In the genomic region with DNA sequence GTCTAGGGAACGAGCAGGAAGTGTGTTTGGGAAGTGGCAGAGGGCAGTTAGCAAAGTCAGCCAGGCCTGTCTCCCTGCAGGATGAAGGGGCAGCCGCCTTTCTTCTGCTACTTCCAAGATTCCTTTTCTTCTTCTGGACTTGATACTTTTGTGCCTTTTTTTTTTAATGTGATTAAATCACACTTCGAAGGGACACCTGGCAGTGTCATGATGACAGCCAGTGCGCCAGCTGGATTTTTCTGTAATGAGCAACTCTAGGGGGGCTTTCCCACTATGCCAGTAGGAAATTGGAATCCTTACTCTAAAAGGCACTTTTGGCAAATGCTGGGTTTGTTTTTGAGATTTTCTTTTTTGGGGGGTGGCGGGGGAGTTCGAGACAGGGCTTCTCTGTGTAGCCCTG, we compare ENCODE assay signal across 24 mouse cellular contexts. TPM values are rescaled to one million over a fixed set of nuclear protein-coding genes. Genes with fewer than 3 reads are reported as not detected.
DNase-seq lines count a peak whose midpoint lies in the region; ATAC-seq and TF ChIP-seq lines count a peak whose summit lies in the region.
"Had no signal": no experiment of that assay in that cellular context is flagged by ENCODE, and none has a peak within 500 bp of the region (broad histone marks: within the 10 kb centered on the region; RNA-seq: fewer than 3 reads in every experiment).

No protein-coding gene starts in this region.

- no peak overlapping the region for H3K4me3 ChIP-seq in forebrain, embryonic 14.5 days (ENCODE audit: low read depth, low read length)
- H3K4me3 ChIP-seq in forebrain, embryonic 11.5 days (ENCODE audit: low read depth, low read length): no peak overlapping the region
- H3K4me3 ChIP-seq in hindbrain, postnatal 0 days (ENCODE audit: low read length): no peak overlapping the region
- no peak overlapping the region for H3K4me3 ChIP-seq in hindbrain, embryonic 10.5 days
- no peak overlapping the region for H3K4me3 ChIP-seq in midbrain, embryonic 15.5 days
- H3K4me3 ChIP-seq in midbrain, postnatal 0 days (ENCODE audit: low read depth, low read length): no peak overlapping the region
- H3K4me3 ChIP-seq in forebrain, postnatal 0 days (ENCODE audit: low read depth, low read length): no peak overlapping the region
- H3K4me3 ChIP-seq: embryonic facial prominence, embryonic 10.5 days; heart, adult 2 months; heart, embryonic 15.5 days had no signal

- H3K27ac ChIP-seq in forebrain, embryonic 14.5 days (ENCODE audit: low read depth, low read length): peak overlapping the region; percentile 48
- H3K27ac ChIP-seq in forebrain, embryonic 11.5 days (ENCODE audit: low read depth, low read length): no peak overlapping the region
- H3K27ac ChIP-seq in hindbrain, postnatal 0 days: 0 out of 2 replicates have a peak overlapping the region, but pooled peaks have one; percentile 68
- no peak overlapping the region for H3K27ac ChIP-seq in hindbrain, embryonic 10.5 days
- H3K27ac ChIP-seq in midbrain, embryonic 15.5 days: peak overlapping the region; percentile 76; the same call in 1 of the 2 replicates
- no peak overlapping the region for H3K27ac ChIP-seq in midbrain, postnatal 0 days (ENCODE audit: low read depth, low read length)
- H3K27ac ChIP-seq in forebrain, postnatal 0 days (ENCODE audit: low read depth, low read length): no peak overlapping the region
- H3K27ac ChIP-seq: embryonic facial prominence, embryonic 10.5 days; heart, adult 2 months; heart, embryonic 15.5 days had no signal

- peak; percentile 51 for DNase-seq in forebrain, embryonic 14.5 days (ENCODE audit: low spot score)
- no peak for DNase-seq in forebrain, embryonic 11.5 days (ENCODE audit: low spot score)
- no peak for DNase-seq in hindbrain, postnatal 0 days (ENCODE audit: low spot score)
- no peak for DNase-seq in hindbrain, embryonic 10.5 days (ENCODE audit: low spot score)
- DNase-seq in midbrain, postnatal 0 days (ENCODE audit: low spot score): no peak
- peak; percentile 50 for DNase-seq in forebrain, postnatal 0 days
- DNase-seq in retina, postnatal 1 day: no peak
- DNase-seq: adrenal gland, postnatal 14 days; cerebellum, adult 2 months; cerebellum, postnatal 10 days; gastrocnemius, postnatal 14 days; heart, adult 2 months; heart, postnatal 14 days; kidney, adult 11 months had no signal

- ATAC-seq in forebrain, embryonic 14.5 days: no peak; the same call in 1 of the 2 replicates
- no peak for ATAC-seq in forebrain, embryonic 11.5 days (replicated peaks; ENCODE audit: low FRiP score)
- ATAC-seq in hindbrain, postnatal 0 days: no peak
- no peak for ATAC-seq in midbrain, embryonic 15.5 days (replicated peaks)
- ATAC-seq in midbrain, postnatal 0 days (ENCODE audit: low FRiP score): no peak
- no peak for ATAC-seq in forebrain, postnatal 0 days
- ATAC-seq: activated CD4-positive, CD25-positive, alpha-beta regulatory T cell, adult 4 months; Patski had no signal

- H3K36me3 ChIP-seq in forebrain, embryonic 14.5 days (ENCODE audit: control insufficient read depth, insufficient read depth, low read length): peaks cover 89% of the 10 kb centered on the region
- peaks cover 26% of the 10 kb centered on the region for H3K36me3 ChIP-seq in forebrain, embryonic 11.5 days (ENCODE audit: control insufficient read depth, insufficient read depth, low read length)
- peaks cover 35% of the 10 kb centered on the region for H3K36me3 ChIP-seq in hindbrain, postnatal 0 days (ENCODE audit: insufficient read depth, low read length)
- peaks cover 100% of the 10 kb centered on the region for H3K36me3 ChIP-seq in hindbrain, embryonic 10.5 days
- peaks cover 22% of the 10 kb centered on the region for H3K36me3 ChIP-seq in midbrain, embryonic 15.5 days (replicated peaks)
- peaks cover 26% of the 10 kb centered on the region; the same call in 1 of the 2 replicates for H3K36me3 ChIP-seq in midbrain, postnatal 0 days (ENCODE audit: insufficient read depth, low read length)
- H3K36me3 ChIP-seq in forebrain, postnatal 0 days (ENCODE audit: insufficient read depth): peaks cover 64% of the 10 kb centered on the region

- no peak overlapping the region for H3K4me2 ChIP-seq in forebrain, embryonic 14.5 days (ENCODE audit: low read length)
- H3K4me2 ChIP-seq in forebrain, embryonic 11.5 days (ENCODE audit: low read depth, low read length, severe bottlenecking): no peak overlapping the region
- no peak overlapping the region for H3K4me2 ChIP-seq in hindbrain, postnatal 0 days (ENCODE audit: low read depth, low read length)
- H3K4me2 ChIP-seq in midbrain, embryonic 15.5 days: no peak overlapping the region
- no peak overlapping the region for H3K4me2 ChIP-seq in midbrain, postnatal 0 days (ENCODE audit: low read depth, low read length, poor library complexity, severe bottlenecking)
- H3K4me2 ChIP-seq in forebrain, postnatal 0 days (ENCODE audit: low read depth): no peak overlapping the region
- H3K4me2 ChIP-seq: heart, embryonic 11.5 days; heart, embryonic 15.5 days had no signal

- no peaks in the 10 kb centered on the region for H3K27me3 ChIP-seq in forebrain, embryonic 14.5 days (replicated peaks; ENCODE audit: control insufficient read depth, insufficient read depth, low read length)
- no peaks in the 10 kb centered on the region for H3K27me3 ChIP-seq in forebrain, embryonic 11.5 days (ENCODE audit: control insufficient read depth, insufficient read depth, low read length)
- no peaks in the 10 kb centered on the region for H3K27me3 ChIP-seq in hindbrain, postnatal 0 days (ENCODE audit: insufficient read depth, low read length)
- no peaks in the 10 kb centered on the region for H3K27me3 ChIP-seq in hindbrain, embryonic 10.5 days (ENCODE audit: insufficient read depth, poor library complexity, severe bottlenecking)
- H3K27me3 ChIP-seq in midbrain, embryonic 15.5 days (replicated peaks): no peaks in the 10 kb centered on the region
- H3K27me3 ChIP-seq in midbrain, postnatal 0 days (ENCODE audit: insufficient read depth, low read length): no peaks in the 10 kb centered on the region
- no peaks in the 10 kb centered on the region for H3K27me3 ChIP-seq in forebrain, postnatal 0 days (ENCODE audit: insufficient read depth, low read length)
- H3K27me3 ChIP-seq: CH12.LX; heart, embryonic 15.5 days; Patski had no signal

- peaks cover 9% of the 10 kb centered on the region for H3K4me1 ChIP-seq in forebrain, embryonic 14.5 days (ENCODE audit: control insufficient read depth, insufficient read depth, low read length)
- 0 out of 2 replicates have a peak, but pooled peaks cover 4% of the 10 kb centered on the region for H3K4me1 ChIP-seq in forebrain, embryonic 11.5 days (replicated peaks; ENCODE audit: control insufficient read depth, insufficient read depth, low read length)
- peaks cover 4% of the 10 kb centered on the region; the same call in 1 of the 2 replicates for H3K4me1 ChIP-seq in hindbrain, postnatal 0 days (ENCODE audit: insufficient read depth, low read length)
- H3K4me1 ChIP-seq in hindbrain, embryonic 10.5 days (replicated peaks): peaks cover 5% of the 10 kb centered on the region; the same call in 1 of the 2 replicates
- H3K4me1 ChIP-seq in midbrain, embryonic 15.5 days: peaks cover 35% of the 10 kb centered on the region
- 0 out of 2 replicates have a peak, but pooled peaks cover 6% of the 10 kb centered on the region for H3K4me1 ChIP-seq in midbrain, postnatal 0 days (ENCODE audit: insufficient read depth, low read length)
- 0 out of 2 replicates have a peak, but pooled peaks cover 3% of the 10 kb centered on the region for H3K4me1 ChIP-seq in forebrain, postnatal 0 days (ENCODE audit: insufficient read depth)

- WGBS in forebrain, embryonic 14.5 days: 75% methylated on average over 6 of the region's 6 CpGs
- WGBS in forebrain, embryonic 11.5 days: 90% methylated on average over 6 of the region's 6 CpGs
- 71% methylated on average over 6 of the region's 6 CpGs for WGBS in hindbrain, postnatal 0 days
- WGBS in hindbrain, embryonic 10.5 days: 88% methylated on average over 6 of the region's 6 CpGs
- WGBS in midbrain, embryonic 15.5 days: 85% methylated on average over 6 of the region's 6 CpGs
- 78% methylated on average over 6 of the region's 6 CpGs for WGBS in midbrain, postnatal 0 days
- 51% methylated on average over 6 of the region's 6 CpGs for WGBS in forebrain, postnatal 0 days

- no peak overlapping the region for H3K9ac ChIP-seq in forebrain, embryonic 14.5 days (ENCODE audit: low read length)
- no peak overlapping the region for H3K9ac ChIP-seq in forebrain, embryonic 11.5 days (ENCODE audit: low read length)
- H3K9ac ChIP-seq in hindbrain, postnatal 0 days (replicated peaks; ENCODE audit: low read length): no peak overlapping the region
- no peak overlapping the region for H3K9ac ChIP-seq in midbrain, embryonic 15.5 days
- H3K9ac ChIP-seq in midbrain, postnatal 0 days (replicated peaks; ENCODE audit: low read length, poor library complexity, severe bottlenecking): no peak overlapping the region
- H3K9ac ChIP-seq in forebrain, postnatal 0 days: no peak overlapping the region
- H3K9ac ChIP-seq: heart, embryonic 15.5 days had no signal

- TF ChIP-seq CTCF in hindbrain, postnatal 0 days (IDR thresholded peaks at IDR 0.05; ENCODE audit: low read depth): no peak
- no peak for TF ChIP-seq CTCF in midbrain, postnatal 0 days (IDR thresholded peaks at IDR 0.05)
- TF ChIP-seq CTCF in forebrain, postnatal 0 days (IDR thresholded peaks at IDR 0.05; ENCODE audit: low read depth): no peak

- H3K9me3 ChIP-seq in forebrain, embryonic 14.5 days (replicated peaks; ENCODE audit: control insufficient read depth, low read length): no peaks in the 10 kb centered on the region
- no peaks in the 10 kb centered on the region for H3K9me3 ChIP-seq in forebrain, embryonic 11.5 days (ENCODE audit: control insufficient read depth, low read length)
- H3K9me3 ChIP-seq in hindbrain, postnatal 0 days (ENCODE audit: low read length): no peaks in the 10 kb centered on the region
- H3K9me3 ChIP-seq in hindbrain, embryonic 10.5 days: no peaks in the 10 kb centered on the region
- H3K9me3 ChIP-seq in midbrain, embryonic 15.5 days: no peaks in the 10 kb centered on the region
- H3K9me3 ChIP-seq in midbrain, postnatal 0 days (ENCODE audit: low read length): no peaks in the 10 kb centered on the region
- no peaks in the 10 kb centered on the region for H3K9me3 ChIP-seq in forebrain, postnatal 0 days (ENCODE audit: low read length)
- H3K9me3 ChIP-seq: embryonic facial prominence, embryonic 10.5 days; heart, embryonic 15.5 days had no signal

RNA-seq across cellular contexts. Expression of a gene that starts 31.8 kb away (rescaled TPM):
- polyA plus RNA-seq in forebrain, embryonic 14.5 days (2014; fragmentation: Nextera tagmentation; extraction: Ambion mirVana): 1.1 and 2.5 TPM in 2 replicates
- 0.83 and 1.5 TPM in 2 replicates for polyA plus RNA-seq in forebrain, embryonic 11.5 days (2014; fragmentation: Nextera tagmentation; extraction: Ambion mirVana)
- not detected in 2 replicates for total RNA-seq in hindbrain, postnatal 0 days (2014; rRNA removed)
- 1.0 and 1.7 TPM in 2 replicates for polyA plus RNA-seq in hindbrain, postnatal 0 days (2015; fragmentation: Nextera tagmentation; extraction: Ambion mirVana)
- polyA plus RNA-seq in hindbrain, embryonic 10.5 days (2016; fragmentation: Nextera tagmentation; extraction: Ambion mirVana): not detected in 2 replicates
- polyA plus RNA-seq in midbrain, embryonic 15.5 days (2015; fragmentation: Nextera tagmentation; extraction: Ambion mirVana): 1.3 and 4.1 TPM in 2 replicates
- 1.3 and 3.0 TPM in 2 replicates for total RNA-seq in midbrain, postnatal 0 days (2014; rRNA removed)
- polyA plus RNA-seq in midbrain, postnatal 0 days (2015; fragmentation: Nextera tagmentation; extraction: Ambion mirVana): 5.0 and 7.6 TPM in 2 replicates
- total RNA-seq in forebrain, postnatal 0 days (2014; rRNA removed): 1.5 and 1.7 TPM in 2 replicates
- 0.74 and 2.8 TPM in 2 replicates for polyA plus RNA-seq in forebrain, postnatal 0 days (2015; fragmentation: Nextera tagmentation; extraction: Ambion mirVana)
- total RNA-seq: adrenal gland, adult 18-20 months; adrenal gland, postnatal 14 days; CH12.LX; gastrocnemius, adult 18-20 months; gastrocnemius, postnatal 14 days; heart, adult 2 months; heart, postnatal 14 days; hematopoietic stem cell, adult 5-6 weeks had no signal
- polyA plus RNA-seq: activated CD4-positive, CD25-positive, alpha-beta regulatory T cell, adult 4 months; heart, adult 2 months; heart, embryonic 11.5 days; heart, embryonic 15.5 days; Patski had no signal

RNA-seq across cellular contexts. Expression of a gene that starts 36.1 kb away (rescaled TPM):
- 0.13 and 0.37 TPM in 2 replicates for polyA plus RNA-seq in forebrain, embryonic 14.5 days (2014; fragmentation: Nextera tagmentation; extraction: Ambion mirVana)
- 0.48 and 1.1 TPM in 2 replicates for polyA plus RNA-seq in forebrain, embryonic 11.5 days (2014; fragmentation: Nextera tagmentation; extraction: Ambion mirVana)
- 0.25 TPM in 1 of 2 replicates, not detected in the other for total RNA-seq in hindbrain, postnatal 0 days (2014; rRNA removed)
- polyA plus RNA-seq in hindbrain, postnatal 0 days (2015; fragmentation: Nextera tagmentation; extraction: Ambion mirVana): 0.42 and 0.70 TPM in 2 replicates
- polyA plus RNA-seq in hindbrain, embryonic 10.5 days (2016; fragmentation: Nextera tagmentation; extraction: Ambion mirVana): 0.44 and 0.60 TPM in 2 replicates
- polyA plus RNA-seq in midbrain, embryonic 15.5 days (2015; fragmentation: Nextera tagmentation; extraction: Ambion mirVana): 0.50 and 0.74 TPM in 2 replicates
- 0.09 and 0.66 TPM in 2 replicates for total RNA-seq in midbrain, postnatal 0 days (2014; rRNA removed)
- polyA plus RNA-seq in midbrain, postnatal 0 days (2015; fragmentation: Nextera tagmentation; extraction: Ambion mirVana): 0.44 and 0.47 TPM in 2 replicates
- total RNA-seq in forebrain, postnatal 0 days (2014; rRNA removed): 0.38 and 1.2 TPM in 2 replicates
- 0.23 and 0.65 TPM in 2 replicates for polyA plus RNA-seq in forebrain, postnatal 0 days (2015; fragmentation: Nextera tagmentation; extraction: Ambion mirVana)
- total RNA-seq: adrenal gland, postnatal 14 days had no signal
- polyA plus RNA-seq: activated CD4-positive, CD25-positive, alpha-beta regulatory T cell, adult 4 months had no signal

RNA-seq across cellular contexts. Expression of a gene that starts 36.7 kb away (rescaled TPM):
- 163 and 183 TPM in 2 replicates for polyA plus RNA-seq in forebrain, embryonic 14.5 days (2014; fragmentation: Nextera tagmentation; extraction: Ambion mirVana)
- polyA plus RNA-seq in forebrain, embryonic 11.5 days (2014; fragmentation: Nextera tagmentation; extraction: Ambion mirVana): 272 and 277 TPM in 2 replicates
- total RNA-seq in hindbrain, postnatal 0 days (2014; rRNA removed): 240 and 253 TPM in 2 replicates
- 201 and 204 TPM in 2 replicates for polyA plus RNA-seq in hindbrain, postnatal 0 days (2015; fragmentation: Nextera tagmentation; extraction: Ambion mirVana)
- 273 and 275 TPM in 2 replicates for polyA plus RNA-seq in hindbrain, embryonic 10.5 days (2016; fragmentation: Nextera tagmentation; extraction: Ambion mirVana)
- polyA plus RNA-seq in midbrain, embryonic 15.5 days (2015; fragmentation: Nextera tagmentation; extraction: Ambion mirVana): 215 and 218 TPM in 2 replicates
- 233 and 242 TPM in 2 replicates for total RNA-seq in midbrain, postnatal 0 days (2014; rRNA removed)
- polyA plus RNA-seq in midbrain, postnatal 0 days (2015; fragmentation: Nextera tagmentation; extraction: Ambion mirVana): 193 and 204 TPM in 2 replicates
- total RNA-seq in forebrain, postnatal 0 days (2014; rRNA removed): 175 and 198 TPM in 2 replicates
- polyA plus RNA-seq in forebrain, postnatal 0 days (2015; fragmentation: Nextera tagmentation; extraction: Ambion mirVana): 152 and 184 TPM in 2 replicates

RNA-seq across cellular contexts. Expression of a gene that starts 51.9 kb away (rescaled TPM):
- 72.7 and 78.5 TPM in 2 replicates for polyA plus RNA-seq in forebrain, embryonic 14.5 days (2014; fragmentation: Nextera tagmentation; extraction: Ambion mirVana)
- polyA plus RNA-seq in forebrain, embryonic 11.5 days (2014; fragmentation: Nextera tagmentation; extraction: Ambion mirVana): 31.0 and 34.8 TPM in 2 replicates
- 69.6 and 74.4 TPM in 2 replicates for total RNA-seq in hindbrain, postnatal 0 days (2014; rRNA removed)
- 133 and 135 TPM in 2 replicates for polyA plus RNA-seq in hindbrain, postnatal 0 days (2015; fragmentation: Nextera tagmentation; extraction: Ambion mirVana)
- 67.0 and 85.8 TPM in 2 replicates for polyA plus RNA-seq in hindbrain, embryonic 10.5 days (2016; fragmentation: Nextera tagmentation; extraction: Ambion mirVana)
- polyA plus RNA-seq in midbrain, embryonic 15.5 days (2015; fragmentation: Nextera tagmentation; extraction: Ambion mirVana): 104 and 107 TPM in 2 replicates
- total RNA-seq in midbrain, postnatal 0 days (2014; rRNA removed): 70.8 and 70.9 TPM in 2 replicates
- 129 and 132 TPM in 2 replicates for polyA plus RNA-seq in midbrain, postnatal 0 days (2015; fragmentation: Nextera tagmentation; extraction: Ambion mirVana)
- total RNA-seq in forebrain, postnatal 0 days (2014; rRNA removed): 69.9 and 73.6 TPM in 2 replicates
- polyA plus RNA-seq in forebrain, postnatal 0 days (2015; fragmentation: Nextera tagmentation; extraction: Ambion mirVana): 139 TPM in 2 replicates

Comparison
In these comparisons a context has a peak if more than half of its experiments do, and no peak if none do; other contexts are left out.
1. DNase-seq: peak in forebrain, embryonic 14.5 days (single experiment) and forebrain, postnatal 0 days (single experiment); none in forebrain, embryonic 11.5 days (single experiment), hindbrain, postnatal 0 days (single experiment), hindbrain, embryonic 10.5 days (single experiment), midbrain, postnatal 0 days (single experiment) and retina, postnatal 1 day (single experiment).
2. H3K27ac ChIP-seq: peak in forebrain, embryonic 14.5 days (single experiment), hindbrain, postnatal 0 days (single experiment) and midbrain, embryonic 15.5 days (single experiment); none in forebrain, embryonic 11.5 days (single experiment), hindbrain, embryonic 10.5 days (single experiment), midbrain, postnatal 0 days (single experiment) and forebrain, postnatal 0 days (single experiment).